Mouse (Mus musculus) embryo, embryonic 10 days (tissue): ENCODE measurements at regions not wholly inside any gene's neighbourhood (a gene's known extent, or its start where the extent isn't known, plus 50 kb on each side); places are given as distances from the start of the nearest gene placed in this dataset.
"Not testable (repeated sequence)": the region's sequence is repeated elsewhere in the genome, so short reads cannot be mapped to it uniquely, and the experiment has no call there.

Experiments used
- DNase-seq: peaks from one replicate; pipeline ENCODE4 v3.0.0-alpha.2; 2015; ENCODE audit warnings: low spot score

- no peak for DNase-seq
Observed at GRCm38 (mm10) chr11:12589757-12590373, 125.1 kb upstream of the Cobl start.

GRCm38 (mm10) chr11:12584851-12585680 lies 120.3 kb upstream of the Cobl start:
- DNase-seq = not testable (repeated sequence)

GRCm38 (mm10) chr11:12578999-12579576 lies 114.3 kb upstream of the Cobl start:
- DNase-seq = peak; percentile 60

- DNase-seq = no peak
Observed at GRCm38 (mm10) chr11:12559663-12560062, 94.9 kb upstream of the Cobl start.

- DNase-seq = peak; percentile 79
Observed at GRCm38 (mm10) chr11:12558995-12559633, 94.4 kb upstream of the Cobl start.

- DNase-seq = no peak
Observed at GRCm38 (mm10) chr11:12558176-12558575, 93.4 kb upstream of the Cobl start.

- DNase-seq = no peak
Observed at GRCm38 (mm10) chr11:12545771-12546170, 81.0 kb upstream of the Cobl start.

- DNase-seq = no peak
Observed at GRCm38 (mm10) chr11:12543042-12543441, 78.3 kb upstream of the Cobl start.

- DNase-seq = peak; percentile 65
Observed at GRCm38 (mm10) chr11:12540333-12540870, 75.6 kb upstream of the Cobl start.

GRCm38 (mm10) chr11:12535063-12535462 lies 70.3 kb upstream of the Cobl start:
- DNase-seq = peak; percentile 65

- peak; percentile 83 for DNase-seq
Observed at GRCm38 (mm10) chr11:12532288-12532687, 67.5 kb upstream of the Cobl start.

GRCm38 (mm10) chr11:12522063-12522462 lies 57.3 kb upstream of the Cobl start:
- not testable (repeated sequence) for DNase-seq

- DNase-seq = no peak
Observed at GRCm38 (mm10) chr11:12521286-12521685, 56.5 kb upstream of the Cobl start.

- DNase-seq = no peak
Observed at GRCm38 (mm10) chr11:12516374-12516773, 51.6 kb upstream of the Cobl start.
